Mouse (Mus musculus) cerebellum, postnatal 4 days (tissue): Measurements from ENCODE around the gene Nxph4.

ENCODE experiments used
- DNase-seq, 2 experiments: peaks; one replicate each; pipeline ENCODE4 v3.0.0; 2022; ENCODE audit warnings: low spot score in 2 of 2, mixed read lengths in 1 of 2

Nxph4 gene

DNA sequence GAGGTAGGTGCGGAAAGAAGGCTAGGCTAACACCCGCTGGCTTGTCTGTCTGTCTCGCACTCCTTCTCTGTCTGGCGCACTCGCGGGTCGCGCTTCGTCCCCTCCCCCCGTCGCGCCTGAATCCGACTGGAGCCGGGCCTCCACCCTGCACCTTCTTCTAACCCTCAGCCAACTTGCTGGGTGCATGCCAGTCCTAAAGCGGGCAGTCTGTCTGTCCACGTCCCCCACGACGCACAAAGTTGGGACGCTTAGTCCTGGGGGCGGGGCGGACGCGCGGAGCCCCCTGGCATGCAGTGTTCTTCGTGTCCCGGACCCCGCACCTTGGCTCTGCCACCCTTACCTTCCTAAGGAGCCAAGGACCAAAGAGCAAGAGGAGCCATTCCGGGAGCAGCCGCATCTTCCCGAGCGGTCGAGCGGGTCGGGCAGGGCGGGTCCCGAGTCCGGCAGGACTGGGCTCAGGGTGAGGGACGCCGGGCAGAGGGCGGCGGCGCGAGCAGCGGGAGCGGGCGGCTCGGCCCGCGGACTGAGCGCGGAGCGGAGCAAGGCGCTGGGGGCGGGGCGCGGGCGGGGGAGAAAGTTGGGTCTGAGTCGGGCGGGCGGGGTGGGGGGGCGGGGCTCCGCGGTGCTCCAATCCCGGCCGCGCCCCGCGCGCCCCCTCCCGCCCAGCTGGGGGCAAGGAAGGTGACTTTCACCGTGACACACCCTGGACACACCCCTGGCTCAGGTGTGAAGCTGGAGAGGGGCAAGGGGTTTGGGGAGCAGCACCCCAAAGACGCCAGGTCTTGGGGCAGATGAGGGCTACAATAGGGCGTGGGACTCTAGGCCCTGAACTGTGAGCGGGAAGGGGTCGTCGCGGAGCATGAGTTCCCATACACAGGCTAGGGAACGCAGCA is at the start of gene Nxph4:
Nxph4 (minus strand) TSS at position 524 of the 893 bp plus-strand sequence.
- DNase-seq: no peak

DNA sequence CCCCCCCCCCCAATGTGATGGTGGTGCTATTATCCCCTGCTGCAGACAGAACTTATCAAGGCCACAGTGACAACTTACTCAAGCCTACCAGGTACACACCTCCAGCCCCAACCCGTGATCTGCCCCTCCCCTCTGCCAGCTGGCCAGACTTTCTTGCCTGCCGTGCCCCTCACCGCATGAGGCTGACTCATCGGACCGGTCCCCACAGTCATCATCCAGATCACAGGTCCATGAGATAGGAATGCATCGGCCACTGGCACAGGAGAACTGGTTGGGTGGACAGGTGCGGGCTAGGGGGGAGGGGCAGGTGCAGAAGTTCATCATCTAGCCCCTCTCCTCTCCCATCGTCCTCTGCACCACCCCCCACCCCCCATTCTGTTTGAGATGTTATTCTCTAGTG is 49.3 kb upstream of the Nxph4 start:
- DNase-seq: no peak

DNA sequence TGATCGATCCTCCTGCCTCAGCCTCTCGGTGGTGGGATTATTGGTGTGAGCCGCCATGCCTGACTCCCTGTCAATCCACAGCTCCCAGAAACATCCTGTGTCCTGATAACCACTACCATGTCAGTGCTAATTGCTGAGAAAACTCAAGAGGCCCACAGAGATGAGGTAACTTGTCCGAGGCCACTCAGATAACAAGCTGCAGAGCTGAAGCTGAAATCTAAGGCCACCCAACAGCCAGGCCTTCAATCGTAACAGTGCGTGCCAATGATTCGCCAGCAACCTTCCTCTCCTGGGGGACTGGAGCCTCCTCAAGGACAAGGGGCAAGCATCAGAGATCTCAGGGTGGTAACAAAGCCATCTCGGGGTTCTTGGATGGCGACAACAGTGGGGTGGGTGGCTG is 46.9 kb upstream of the Nxph4 start:
- DNase-seq: no peak

DNA sequence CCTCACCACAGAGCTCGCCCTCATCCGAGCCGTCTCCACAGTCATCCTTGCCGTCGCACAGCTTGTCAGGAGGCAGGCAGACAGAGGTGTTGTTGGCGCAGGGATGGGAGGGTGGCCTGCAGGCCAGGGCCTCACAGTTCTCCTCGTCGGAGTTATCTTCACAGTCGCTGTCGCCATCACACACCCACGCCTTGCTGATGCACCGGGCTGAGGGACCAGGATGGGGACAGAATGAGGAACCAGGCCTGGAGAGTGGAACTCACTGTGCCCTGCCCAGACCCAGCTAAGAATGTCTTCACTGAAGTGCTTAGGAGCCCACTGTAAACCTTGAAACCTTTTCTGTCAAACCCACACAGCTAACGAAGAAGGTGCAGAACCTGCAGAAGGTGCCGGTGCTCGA is 43.6 kb upstream of the Nxph4 start:
- no peak for DNase-seq

DNA sequence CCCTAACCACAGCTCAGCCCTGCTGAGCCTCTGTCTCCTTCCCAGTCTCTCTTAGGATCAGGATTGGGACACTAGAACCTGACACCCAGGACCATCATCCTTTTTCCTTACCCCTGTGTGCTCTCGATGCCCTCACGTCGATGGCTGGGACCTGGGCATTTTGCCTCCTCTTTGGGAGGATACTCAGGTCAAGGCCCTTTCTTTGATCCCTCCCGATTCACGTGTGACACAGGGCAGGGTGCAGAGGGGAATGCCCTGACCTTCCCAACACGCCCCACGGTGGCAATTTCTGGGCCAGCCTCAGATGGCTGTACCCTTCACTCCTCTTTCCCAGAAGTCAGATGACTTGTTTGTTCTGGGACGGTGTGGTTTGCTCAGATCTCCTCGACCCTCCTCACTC is 42.8 kb upstream of the Nxph4 start:
- no peak for DNase-seq

DNA sequence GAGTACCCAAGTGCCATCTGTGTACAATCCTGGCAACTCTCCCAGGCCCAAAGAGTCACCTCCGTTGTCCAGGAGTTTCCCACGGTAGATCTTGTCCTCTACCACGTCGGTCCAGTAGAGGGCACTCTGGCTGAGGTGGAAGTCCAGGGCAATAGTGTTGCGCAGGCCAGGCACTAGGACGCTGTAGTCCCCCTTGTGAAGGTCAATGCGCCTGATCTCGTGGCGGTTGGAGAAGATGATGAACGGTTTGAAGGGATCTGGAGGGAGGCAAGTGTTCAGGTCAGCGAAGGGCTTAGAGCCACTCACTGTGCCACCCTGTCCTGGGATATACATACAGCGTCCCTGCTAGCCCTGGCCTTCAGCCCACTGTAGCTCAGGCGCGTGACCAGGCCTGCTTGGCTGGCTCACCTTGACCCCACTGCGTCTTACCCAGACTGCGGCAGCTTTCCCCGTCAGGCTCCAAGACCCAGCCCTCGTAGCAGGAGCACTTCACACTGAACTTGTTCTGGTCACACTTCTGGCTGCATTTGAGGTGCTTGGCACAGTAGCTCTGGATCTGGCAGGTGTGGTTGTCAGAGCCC is 42.1 kb upstream of the Nxph4 start:
- peak in 1 of 2 experiments; percentile 57 for DNase-seq

DNA sequence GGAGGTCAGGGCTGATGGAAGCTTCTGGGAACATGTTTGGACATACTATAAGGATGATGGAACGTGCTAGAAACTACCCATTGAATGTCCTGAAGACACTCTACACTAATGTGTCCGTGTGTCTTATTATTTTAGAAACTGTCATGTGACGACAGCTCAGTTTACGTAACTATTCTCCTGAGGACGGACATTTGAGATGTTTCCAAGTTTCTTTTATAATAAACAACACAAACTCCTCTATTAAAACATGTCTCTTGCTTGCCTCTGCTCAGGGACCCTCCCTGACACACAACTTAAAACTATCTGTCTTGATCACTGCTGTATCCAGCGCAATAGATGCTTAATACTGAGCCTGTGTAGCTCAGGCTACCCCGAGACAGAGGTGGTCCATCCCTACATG is 41.4 kb upstream of the Nxph4 start:
- DNase-seq: no peak

DNA sequence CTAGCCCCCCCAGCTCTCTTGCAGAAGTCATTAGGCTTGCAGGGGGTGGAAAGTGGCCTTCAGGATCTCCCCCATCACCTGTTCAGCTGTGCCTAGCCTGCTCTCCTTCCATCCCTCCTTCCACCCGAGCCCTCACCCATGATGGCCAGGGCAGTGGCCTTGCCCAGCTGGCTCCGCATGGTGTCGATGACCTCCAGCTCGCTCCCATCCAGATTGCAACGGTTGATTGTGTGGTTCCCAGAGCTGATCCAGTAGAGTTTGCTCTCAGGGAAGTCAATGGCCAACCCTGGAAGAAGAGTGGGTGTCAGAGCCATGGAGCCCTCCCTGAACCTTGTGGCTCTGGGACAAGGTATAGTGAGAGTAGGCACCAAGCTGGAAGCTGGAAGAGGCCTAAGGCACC is 37.9 kb upstream of the Nxph4 start:
- no peak for DNase-seq

DNA sequence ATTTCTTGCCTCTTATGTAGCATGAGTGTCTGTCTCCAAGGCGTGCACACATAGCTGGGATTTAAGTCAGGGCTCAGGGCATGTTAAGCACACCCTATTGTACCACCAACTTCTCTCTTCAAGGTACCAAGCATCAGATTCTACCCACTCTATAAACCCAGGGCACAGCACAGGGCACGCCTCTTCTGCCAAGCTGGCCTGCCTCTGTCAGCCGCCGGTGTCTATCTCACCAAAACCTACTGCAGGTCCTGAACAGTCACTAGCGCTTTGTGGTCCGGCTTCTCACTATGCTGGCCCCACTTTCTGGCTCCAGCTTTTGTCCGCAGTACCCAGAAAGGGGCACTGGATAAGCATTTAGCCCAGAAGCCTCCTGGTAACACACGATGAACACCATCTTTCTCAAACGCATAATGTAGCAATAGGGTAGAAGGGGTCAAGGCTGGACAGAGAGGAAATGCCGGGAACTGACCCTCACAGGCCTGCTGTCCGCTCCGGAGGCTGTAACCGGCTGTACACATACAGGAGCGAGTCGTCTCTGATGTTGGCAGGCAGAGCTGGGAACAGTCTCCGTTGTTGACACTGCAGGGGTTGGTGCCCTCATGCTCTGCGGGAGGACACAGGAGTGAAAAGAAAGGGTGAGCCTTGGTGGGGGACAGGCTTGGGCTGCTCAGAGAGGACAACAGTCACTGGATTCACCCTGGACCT is 36.7 kb upstream of the Nxph4 start:
- DNase-seq: no peak

DNA sequence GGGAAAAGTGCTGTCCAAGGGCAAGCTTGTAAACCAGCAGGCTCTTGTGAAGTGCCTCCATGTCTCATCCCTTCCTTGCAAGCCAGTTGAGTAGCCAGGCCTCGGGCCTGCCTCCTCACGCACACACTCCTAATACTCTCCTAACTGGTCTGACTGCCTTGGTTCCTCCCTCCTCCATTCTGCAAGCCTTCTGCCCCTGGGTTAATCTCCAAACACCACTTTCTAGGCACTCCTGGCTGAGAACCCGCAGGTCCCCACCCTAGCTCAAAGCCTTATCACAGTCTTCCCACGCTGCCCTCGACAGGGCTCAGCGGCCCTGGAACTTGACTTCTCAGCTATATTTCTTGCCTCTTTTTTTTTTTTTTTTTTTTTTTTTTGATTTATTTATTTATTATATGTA is 36.0 kb upstream of the Nxph4 start:
- DNase-seq: no peak

DNA sequence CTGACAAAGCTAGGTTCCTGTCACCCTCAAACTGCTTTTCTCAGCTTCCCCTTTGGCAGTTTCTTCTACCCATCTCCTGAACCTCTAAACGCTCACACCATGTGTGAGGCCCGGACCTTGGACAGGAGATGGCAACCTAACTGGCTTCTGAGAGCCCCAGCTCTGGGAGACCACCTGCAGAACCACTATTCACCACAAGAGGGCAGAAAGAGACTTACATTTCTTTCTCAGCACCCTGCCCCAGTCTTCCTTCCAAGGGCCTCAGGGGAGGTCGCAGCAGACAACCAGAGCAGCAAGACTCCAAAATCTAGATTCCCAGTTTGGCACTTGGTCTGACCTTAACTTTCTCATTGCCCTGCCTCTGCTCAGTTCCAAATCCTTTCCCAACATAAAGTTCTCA is 35.1 kb upstream of the Nxph4 start:
- peak; percentile 62 to 86 for DNase-seq

DNA sequence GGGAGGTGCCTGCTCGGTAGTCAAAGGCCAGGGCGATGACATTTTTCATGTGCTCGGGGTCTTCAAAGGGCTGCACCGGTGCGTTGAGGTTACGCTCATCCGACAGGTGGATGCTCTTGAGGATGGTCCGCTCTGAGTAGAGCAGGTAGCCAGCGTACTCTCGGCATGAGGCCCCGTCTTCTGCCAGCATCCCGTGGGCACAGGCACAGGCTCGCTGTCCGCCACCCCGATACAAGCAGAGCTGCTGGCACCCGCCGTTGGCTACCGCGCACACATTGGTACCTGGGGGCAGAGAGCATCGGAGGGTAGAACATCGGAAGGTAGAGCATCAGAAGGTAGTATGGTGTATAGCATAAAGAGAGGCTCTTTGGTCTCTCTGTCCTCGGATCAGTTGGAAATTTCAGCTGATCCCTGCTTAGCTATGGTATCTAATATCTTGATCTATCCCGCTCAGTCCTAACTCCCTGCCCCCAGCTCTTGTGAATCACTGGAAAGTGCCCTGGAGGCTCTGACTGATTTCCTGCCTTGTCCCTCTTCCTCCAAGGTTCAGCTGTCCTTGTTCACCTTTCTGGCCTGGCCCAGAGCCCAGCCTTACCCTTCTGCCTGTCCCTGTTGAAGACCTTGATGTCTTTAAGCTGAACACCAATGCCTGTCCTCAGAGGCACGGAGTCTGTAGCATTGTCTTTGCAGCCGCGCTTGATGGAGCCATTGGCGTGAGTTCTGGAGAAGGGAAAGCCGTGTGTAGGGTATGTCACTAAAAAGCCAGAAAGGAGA is 32.4 kb upstream of the Nxph4 start:
- DNase-seq: no peak

DNA sequence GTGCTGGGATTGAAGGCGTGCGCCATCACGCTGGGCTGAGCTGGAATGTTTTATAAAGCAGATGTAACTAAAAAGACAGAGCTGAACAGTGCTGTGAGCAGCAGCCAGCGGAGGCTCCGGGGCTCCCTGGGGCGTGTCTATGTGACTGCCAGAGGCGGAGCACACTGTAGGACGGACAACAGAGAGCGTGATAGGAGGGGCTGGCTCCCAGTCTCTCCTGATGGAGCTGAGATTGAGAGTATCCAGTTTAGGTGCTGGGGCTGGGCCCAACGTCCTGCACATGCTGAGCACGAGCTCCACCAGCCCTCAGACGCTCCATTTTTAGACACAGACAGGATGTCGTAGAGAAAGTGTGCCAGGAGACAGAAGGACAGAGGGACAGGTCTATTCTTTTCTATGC is 29.9 kb upstream of the Nxph4 start:
- DNase-seq: no peak

DNA sequence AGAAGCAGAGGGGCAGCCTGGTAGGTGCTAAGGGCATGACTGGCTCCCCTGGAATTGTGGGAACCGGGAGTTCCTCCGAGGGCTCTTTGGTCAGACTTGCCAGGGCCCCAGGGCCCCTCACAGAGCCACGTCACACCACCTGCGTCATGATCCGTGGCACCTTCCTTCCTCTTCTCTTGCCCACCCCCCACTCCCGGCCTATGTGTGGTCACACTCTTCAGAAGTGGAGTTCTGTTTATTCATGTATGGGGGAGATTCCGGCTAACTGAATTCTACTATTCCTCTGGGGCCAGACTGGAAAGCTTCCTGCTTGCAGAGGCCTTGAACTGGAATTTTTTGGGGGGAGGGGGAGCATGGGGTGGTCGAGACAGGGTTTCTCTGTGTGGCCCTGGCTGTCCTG is 29.5 kb upstream of the Nxph4 start:
- no peak for DNase-seq

DNA sequence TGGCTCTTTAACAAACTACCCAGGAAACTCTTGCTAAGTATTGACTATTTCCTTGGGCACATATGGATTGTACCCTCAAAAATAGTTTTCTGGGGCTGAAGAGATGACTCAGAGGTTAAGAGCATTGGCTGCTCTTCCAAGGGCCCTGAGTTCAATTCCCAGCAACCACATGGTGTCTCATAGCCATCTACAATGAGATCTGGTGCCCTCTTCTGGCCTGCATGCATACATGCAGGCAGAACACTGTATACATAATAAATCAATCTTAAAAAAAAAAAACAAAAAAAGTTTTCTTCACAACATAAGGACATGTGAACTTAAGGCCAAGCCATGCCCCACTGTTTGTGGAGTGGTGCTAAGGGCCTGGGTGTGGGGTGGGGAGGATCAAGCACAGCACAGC is 26.8 kb upstream of the Nxph4 start:
- DNase-seq: no peak

DNA sequence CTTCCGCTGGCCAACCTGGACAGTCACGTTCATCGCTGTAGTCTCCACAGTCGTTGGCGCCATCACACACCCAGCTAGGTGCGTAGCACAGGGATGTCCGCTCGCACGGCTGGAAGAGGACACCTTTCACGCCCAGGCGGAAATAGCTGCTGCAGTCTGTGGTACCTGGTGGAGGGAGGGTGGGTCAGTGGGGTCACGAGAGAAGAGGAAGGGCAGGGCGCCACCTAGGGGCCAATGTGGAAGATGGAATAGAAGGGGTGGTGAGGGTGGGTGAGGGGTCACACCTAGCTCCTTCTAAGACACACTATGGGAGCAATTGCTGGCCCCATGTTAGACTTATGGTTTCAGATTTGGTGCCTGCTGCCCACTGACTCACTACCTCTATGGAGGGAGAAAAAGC is 23.0 kb upstream of the Nxph4 start:
- DNase-seq: no peak

DNA sequence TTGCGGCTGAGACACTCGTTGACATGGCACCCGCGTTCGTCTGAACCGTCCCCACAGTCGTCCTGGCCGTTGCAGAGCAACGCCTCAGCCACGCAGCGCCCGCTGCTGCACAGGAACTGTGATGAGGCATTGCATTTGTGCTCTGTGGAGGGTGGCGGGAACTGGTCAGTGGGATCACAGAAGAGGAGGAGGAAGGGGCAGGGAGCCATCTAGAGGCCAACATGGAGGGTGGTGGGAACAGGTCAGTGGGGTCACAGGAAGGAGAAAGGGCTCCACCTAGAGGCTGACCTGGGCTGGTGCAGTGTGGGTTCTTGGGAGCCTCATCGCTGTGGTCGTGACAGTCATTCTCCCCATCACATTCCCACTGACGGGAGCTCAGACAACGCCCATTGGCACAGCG is 21.3 kb upstream of the Nxph4 start:
- peak in 1 of 2 experiments; percentile 70 for DNase-seq

DNA sequence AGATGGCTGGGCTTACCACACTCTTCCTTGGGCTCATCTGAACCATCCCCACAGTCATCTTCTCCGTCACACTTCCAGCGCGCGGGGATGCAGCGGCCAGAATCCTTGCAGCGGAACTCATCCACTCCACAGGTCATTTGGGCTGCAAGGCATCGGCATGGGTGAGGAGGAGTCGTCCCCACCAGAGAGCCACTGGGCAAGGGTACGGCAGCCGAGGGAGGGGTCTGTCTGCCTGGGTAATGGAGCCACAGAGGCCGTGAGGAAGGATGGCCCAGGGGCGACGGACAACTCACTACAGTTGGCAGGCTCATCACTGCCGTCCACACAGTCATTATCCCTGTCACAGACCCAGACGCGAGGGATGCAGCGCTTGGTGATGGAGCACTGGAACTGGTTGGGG is 15.5 kb upstream of the Nxph4 start:
- no peak for DNase-seq

DNA sequence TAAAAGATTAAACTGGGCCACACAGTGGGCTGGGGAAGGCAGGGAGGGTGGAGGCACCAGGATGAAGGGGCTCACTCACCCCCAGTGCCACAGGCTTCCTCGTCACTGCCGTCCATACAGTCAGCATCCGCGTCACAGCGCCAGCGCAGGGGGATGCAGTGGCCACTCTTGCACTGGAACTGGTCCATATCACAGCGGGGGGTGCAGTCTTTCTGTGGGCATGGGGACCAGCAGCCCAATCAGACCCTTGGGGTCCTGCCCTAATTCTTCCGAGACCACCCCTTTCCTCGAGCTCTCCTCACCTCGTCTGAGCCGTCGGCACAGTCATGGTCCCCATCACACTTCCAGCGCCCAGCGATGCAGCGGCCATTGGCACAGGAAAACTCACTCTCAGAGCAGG is 13.9 kb upstream of the Nxph4 start:
- no peak for DNase-seq

DNA sequence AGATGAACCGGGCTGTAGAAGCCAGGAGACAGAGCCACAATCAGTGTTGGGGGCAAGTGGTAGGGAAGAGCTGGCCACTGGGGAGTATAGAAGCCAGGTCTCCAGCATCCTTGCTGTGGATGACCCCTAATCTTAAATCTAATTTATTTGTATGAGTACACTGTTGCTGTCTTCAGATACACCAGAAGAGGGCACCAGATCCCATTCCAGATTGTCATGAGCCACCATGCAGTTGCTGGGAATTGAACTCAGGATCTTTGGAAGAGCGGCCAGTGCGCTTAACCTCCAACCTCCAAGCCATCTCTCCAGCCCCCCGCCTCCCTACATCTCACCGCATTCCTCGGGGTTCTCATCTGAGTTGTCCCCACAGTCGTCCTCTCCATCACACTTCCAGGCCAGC is 12.1 kb upstream of the Nxph4 start:
- no peak for DNase-seq

DNA sequence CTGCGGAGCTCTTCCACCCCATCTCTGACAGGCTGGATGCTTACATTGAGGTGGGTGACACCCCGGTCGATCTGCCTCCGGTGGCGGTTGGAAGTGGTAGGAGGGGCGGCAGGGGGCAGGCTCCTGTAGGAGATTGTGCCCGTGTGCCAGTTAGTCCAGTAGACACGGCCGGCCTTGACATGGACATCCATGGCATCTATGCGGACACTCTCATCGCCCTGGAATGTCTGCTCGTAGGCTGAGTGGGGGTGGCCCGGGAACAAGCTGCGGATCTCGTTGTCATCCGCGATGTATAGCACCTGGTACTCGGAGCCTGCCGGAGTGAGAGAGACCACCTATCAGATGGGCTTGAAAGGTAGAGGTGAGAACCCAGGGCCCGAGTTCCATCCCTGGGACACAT is 10.0 kb upstream of the Nxph4 start:
- DNase-seq: no peak

DNA sequence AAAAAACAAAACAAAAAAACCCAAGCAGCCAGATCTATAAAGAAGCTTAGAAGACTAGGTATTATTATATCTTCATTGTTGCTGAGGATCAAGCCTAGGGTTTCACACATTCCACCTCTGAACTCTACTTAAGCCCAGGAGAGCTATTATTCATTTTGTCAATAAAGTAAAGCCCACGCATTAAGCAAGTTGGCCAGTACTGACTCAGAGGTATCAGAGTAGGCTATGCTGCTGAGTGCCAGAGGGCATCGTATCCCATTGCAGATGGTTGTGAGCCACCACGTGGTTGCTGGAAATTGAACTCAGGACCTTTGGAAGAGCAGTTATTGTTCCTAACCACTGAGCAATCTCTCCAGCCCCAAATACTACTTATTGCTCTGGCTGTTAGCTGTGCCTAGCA is 9.6 kb upstream of the Nxph4 start:
- DNase-seq: no peak
